Mouse (Mus musculus): ENCODE results near the gene Herc2.

The Herc2 gene

DNA sequence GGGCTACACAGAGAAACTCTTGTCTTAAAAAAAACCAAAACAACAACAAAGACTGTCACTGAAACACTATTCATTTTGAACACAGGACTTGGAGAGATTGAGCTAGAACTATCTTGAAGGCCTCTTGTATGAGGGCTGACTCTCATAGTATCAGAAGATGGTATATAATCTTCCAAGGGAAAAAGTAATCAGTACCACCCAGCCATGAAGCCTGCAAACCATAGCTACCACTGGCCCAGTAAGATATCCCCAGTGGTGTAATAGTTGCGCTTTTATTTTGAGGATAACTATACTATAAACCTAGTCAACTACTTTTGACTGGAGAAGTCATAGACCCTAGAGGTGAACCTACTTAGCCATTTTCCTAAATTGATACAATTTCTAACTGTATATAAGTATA lies 16.6 kb downstream of the Herc2 start:
- DNase-seq (ENCODE audit: low spot score in 2 of 2) = no peak

DNA sequence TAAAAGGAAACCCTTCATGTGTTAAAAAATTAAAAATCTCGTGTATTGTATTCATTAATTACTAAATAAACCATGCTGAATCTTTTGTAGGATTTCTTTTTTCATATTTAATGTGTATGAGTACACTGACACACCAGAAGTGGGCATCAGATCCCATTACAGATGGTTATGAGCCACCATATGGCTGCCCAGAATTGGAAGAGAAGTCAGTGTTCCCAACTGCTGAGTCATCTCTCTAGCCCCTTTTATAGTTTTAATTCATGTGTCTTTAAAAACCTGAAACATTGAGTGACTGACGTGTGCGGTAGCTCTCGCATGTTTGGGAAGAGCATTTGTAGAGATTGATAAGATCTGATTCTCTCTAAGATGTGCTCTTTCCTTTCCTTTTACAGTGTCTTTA lies 21.7 kb downstream of the Herc2 start:
- DNase-seq (ENCODE audit: low spot score in 2 of 2) = no peak

DNA sequence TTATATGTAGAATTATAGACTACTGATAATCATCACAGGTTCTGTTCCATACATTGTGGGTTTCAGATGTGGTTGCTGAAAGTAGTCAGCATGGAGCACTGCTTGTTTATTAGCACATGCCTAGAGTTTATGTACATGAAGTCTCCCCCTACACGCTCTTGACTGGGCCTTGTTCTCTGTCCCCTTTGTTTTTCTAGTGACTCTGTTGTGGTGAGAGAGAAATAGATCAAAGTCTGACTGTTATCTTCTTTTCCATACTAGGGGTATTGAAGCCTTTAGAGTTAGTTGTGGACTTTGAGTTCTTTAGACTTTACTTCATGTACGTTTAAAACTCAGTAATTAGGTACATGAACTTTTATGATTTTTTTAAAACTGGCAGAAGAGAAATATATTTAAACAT lies 33.0 kb downstream of the Herc2 start:
- DNase-seq (ENCODE audit: low spot score in 2 of 2) = no peak

DNA sequence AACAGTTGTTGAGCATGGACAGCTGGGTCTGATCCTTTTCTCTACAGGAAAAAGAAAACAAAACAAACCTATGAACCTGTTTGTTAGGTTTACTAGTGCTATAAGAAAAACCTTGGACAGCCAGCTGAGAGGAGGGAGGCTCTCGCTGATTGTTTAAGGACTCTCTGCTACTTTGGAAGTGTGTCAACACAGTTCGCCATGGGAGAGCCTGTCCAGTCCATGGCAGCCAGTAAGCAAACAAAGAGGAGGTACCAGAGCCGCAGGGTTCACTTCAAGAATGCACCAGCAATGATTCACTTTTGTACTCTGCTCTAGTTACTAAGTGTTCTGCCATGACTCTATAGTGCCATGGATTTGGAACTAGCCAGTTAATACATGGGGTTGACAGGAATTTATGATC lies 39.1 kb downstream of the Herc2 start:
- no peak for DNase-seq (ENCODE audit: low spot score in 2 of 2)

DNA sequence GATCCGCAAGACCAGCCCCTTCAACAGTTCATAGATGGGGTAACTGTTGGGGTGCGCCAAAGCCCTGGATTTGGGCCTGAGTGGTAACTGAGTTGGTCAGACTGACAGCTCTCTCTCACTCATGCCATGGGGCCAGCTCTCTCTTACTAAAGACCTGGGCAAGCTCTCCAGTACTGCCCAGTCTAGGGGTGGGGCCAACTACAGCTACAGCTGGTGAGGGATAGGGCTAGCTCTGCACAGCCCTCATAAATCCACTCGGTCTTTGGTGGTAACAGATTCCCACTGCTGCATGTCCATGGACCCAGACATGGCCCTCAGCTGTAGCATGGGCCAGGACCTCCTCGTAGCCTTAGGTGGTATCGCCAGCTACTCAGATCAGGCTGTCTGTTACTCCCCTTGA lies 41.4 kb downstream of the Herc2 start:
- DNase-seq (ENCODE audit: low spot score in 2 of 2) = no peak

DNA sequence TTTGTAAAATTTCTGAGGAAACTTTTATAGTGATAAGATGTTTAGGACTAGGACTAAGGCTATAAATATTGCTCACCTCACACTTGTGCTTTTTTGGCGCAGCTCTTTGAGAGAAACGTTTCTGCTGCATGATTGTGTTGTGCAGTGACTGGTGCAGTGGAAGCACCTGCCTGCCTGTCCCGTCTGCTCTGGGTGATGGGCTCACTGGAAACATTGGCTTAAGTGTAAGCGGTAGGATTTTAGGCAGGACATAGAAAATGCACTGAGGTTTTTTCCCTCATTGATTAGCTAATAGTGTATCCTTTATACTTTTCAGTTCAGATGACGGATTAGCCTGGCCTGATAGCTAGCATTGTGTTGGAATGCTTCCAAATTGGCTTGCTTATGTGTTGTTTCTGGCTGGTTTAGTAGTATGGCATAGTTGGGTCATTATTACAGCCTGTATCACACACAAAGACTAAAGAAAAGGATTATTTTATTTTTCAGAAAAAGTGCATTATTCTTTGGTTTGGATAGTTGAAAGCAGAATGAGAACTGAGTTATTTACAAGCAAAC lies 52.4 kb downstream of the Herc2 start:
- DNase-seq (ENCODE audit: low spot score in 2 of 2) = no peak

DNA sequence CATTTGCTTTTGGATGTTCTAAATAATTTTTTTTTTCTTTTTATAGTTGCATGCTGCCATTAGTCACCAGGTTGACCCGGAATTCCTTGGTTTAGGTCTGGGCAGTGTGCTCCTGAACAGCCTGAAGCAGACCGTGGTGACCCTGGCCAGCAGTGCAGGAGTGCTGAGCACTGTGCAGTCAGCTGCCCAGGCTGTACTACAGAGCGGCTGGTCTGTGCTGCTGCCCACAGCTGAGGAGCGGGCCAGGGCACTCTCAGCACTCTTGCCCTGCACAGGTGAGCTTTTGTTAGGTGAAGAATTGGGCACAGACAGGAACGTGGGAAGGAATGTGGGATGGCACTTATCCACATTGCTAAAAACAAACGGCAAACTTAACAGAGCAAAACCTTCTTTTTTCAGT lies 63.0 kb downstream of the Herc2 start:
- no peak for DNase-seq (ENCODE audit: low spot score in 2 of 2)

DNA sequence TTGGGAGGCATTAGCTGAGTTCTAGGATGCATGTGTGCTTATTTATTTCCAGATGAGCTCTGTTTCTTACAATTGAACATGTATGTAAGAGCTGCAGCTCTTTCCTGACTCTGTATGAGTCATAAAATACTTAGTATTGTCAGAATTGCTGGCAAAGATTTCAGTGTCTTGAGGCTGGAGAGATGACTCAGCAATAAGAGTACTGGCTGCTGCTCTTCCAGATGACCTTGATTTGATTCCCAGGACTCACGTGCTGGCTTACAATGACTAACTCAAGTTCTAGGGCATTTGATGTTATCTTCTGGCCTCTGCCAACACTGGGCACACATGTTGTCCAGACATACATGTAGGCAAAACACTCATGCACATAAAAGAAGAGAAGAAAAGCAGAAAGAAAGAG lies 64.2 kb downstream of the Herc2 start:
- no peak for DNase-seq (ENCODE audit: low spot score in 2 of 2)

DNA sequence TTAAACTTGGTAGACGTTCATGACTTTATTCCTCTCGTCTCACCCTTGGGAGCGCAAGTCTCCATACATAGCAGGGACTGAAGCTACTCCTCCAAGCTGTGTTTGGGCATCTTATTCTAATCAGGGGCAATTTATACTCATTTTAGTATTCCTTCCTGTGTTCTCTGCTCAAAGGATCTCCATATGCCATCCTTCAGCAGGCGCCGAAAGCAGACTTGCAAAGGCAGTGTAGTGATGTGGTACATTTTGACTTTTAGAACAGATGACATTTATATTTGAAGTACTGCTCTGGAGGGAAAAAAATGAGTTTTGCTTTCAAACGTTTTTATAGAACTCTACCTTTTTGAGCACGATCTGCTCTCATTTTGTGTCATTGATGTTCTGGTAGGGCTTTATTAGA lies 71.0 kb downstream of the Herc2 start:
- DNase-seq (ENCODE audit: low spot score in 2 of 2) = no peak

DNA sequence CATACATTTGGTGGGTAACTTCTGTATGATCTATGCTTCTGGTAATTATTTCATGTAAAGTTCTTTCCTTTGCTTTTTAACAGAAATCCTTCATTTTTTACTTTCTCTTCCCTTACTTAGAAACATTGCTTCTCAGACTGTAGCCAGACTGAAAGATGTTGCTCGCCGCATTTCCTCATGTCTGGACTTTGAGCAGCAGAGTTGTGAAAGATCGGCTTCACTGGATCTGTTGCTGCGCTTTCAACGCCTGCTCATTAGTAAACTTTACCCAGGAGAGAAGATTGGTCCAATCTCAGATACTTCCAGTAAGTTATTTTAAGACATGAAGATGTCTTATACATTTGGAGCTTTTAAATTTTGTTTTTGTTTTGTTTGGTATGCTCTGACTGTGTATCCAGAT lies 71.4 kb downstream of the Herc2 start:
- DNase-seq (ENCODE audit: low spot score in 2 of 2) = no peak

DNA sequence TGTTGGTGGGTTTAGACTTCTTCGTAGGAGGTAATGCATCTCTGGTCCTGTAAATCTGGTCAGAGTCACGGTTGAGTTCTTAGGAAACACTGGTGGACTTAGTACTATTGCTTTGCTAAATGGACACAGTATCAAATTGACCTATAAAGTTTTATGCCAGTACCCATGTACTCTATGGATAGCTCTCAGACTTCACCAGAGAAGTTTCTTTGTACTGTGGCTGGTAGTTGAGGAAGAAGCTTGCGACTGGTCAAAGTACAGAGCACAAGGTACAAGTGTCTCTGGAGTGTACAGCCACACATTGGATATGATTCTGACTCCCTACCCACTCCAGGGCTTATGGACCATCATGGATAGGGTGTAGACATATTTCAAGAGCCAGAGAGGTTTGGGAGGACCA lies 78.1 kb downstream of the Herc2 start:
- DNase-seq (ENCODE audit: low spot score in 2 of 2) = no peak

DNA sequence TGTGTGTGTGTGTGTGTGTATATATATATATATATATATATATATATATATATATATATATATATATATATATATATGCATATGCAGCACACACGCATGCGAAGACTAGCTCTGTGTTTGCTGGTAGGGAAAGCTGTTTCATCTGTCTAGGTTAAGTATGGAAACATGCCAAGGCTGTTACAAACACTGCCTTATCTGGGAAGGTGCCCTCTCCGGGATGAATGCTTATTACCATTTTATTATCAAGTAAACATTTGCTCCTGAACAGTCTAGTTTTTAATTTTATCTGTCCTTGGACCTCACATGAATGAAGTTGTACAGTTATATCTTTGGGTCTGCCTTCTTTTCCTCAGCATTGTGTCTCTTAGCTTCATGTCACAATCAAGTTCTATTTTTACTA lies 79.6 kb downstream of the Herc2 start:
- no peak for DNase-seq (ENCODE audit: low spot score in 2 of 2)

DNA sequence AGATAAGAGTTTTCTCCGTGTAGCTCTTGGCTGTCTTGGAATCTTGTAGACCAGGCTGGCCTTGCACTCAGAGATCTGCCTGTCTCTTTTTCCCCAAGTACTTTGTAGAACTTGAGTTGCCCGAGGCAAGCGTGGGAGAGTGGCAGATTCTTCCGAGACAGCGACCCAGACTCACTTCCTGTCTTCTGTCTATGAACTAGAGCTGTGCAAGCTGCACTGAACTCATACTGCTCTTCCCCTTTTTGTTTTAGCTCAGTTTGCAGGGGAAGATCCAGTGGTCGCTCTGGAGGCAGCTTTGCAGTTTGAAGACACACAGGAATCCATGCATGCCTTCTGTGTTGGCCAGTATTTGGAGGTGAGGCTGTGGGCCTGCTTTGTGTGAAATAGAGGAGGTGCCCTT lies 81.6 kb downstream of the Herc2 start:
- no peak for DNase-seq (ENCODE audit: low spot score in 2 of 2)

DNA sequence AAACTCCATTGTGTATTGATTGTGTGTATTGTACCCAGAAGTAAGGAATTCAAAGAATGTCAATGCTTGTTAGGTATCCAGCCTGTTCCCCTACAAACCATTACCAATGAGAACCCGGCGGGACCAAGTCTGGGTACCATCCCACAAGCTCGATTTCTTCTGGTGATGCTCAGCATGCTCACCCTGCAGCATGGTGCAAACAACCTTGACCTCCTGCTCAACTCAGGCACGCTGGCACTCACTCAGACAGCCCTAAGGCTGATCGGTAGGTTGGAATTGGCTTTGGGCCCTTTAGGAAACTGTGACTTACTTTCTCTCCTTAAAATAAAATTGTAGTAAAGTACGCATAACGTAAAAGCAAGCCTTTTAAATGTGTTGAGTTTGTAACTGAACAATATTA lies 88.7 kb downstream of the Herc2 start:
- DNase-seq (ENCODE audit: low spot score in 2 of 2) = no peak

DNA sequence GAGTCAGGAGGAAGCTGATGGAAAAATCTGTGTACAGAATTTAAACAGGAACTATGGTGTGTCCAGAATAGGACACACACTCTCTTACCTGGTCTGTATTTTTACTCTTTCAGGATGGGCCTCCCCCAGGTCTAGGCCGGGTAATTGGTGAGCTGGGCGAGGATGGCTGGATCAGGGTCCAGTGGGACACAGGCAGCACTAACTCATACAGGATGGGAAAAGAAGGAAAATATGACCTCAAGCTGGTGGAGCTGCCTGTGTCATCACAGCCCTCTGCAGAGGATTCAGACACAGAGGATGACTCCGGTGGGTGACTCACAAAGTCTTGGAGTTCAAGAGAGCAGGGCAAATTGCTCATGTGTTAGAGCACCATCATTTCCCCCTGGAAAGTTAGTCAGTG lies 96.4 kb downstream of the Herc2 start:
- no peak for DNase-seq (ENCODE audit: low spot score in 2 of 2)

DNA sequence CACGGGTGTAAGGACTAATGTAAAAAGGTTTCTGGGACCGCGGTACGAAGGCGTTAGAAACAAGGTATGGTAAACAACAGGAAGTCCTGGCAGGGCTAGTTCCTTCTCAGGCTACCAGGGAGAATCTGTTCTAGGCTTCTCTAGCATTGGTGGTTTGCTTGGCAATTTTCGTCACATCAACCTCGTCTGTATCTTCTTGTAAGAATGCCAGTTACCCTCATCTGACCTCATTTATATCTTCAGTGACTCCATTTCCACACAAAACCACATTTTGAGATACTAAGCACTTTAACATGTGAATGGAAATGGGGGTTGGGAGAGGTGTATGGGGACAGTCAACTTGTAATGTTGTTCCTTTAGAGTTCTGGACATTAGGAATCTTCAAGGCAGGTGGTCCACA lies 98.9 kb downstream of the Herc2 start:
- no peak for DNase-seq (ENCODE audit: low spot score in 2 of 2)

DNA sequence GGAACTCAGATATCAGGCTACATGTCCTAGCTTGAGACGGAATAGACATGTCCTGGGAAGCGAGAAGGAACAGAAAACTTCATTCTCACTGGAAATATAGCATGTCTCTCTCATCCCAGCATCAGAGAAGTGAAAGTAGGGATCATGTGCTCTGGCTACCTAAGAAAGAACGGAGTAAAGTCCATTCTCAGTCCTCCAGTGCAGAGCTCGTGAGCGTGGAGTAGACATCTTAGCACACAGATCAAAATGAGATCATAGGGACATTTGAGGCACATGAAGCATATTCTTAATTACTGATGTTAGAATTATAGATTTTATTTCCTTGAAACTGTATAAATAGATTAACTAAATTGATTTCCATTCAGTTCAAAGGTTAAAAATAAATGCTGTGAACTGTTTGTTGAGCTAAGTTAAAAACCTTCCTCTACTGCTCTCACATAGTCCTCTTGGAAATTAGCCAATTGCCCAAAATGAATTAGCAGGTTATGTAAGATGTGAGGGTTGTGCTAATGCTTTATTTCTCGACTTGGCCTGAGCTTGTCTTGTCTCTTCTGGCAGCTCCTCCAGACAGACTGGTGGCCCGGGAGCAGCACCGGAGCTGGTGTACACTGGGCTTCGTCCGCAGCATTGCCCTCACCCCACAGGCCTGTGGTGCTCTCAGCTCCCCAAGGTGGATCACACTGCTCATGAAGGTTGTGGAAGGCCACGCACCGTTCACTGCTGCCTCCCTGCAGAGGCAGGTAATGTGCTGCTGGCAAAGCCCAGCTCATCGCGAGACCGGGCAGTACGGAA lies 102.1 kb downstream of the Herc2 start:
- no peak for DNase-seq (ENCODE audit: low spot score in 2 of 2)

DNA sequence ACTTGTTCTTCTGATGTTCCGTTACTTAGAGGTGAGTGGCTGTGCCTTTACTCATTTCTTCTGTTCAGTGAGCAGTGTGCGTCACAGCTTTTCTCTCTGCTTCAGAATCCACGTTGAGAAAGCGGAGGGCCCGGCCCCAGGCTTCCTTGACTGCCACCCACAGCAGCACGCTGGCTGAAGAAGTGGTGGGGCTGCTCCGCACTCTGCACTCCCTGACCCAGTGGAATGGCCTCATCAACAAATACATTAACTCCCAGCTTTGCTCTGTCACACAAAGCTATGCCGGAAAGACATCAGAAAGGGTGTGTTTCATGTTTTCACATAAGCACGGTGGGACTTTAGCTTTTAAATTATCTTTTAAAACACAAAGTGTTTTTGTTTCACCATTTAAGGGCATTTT lies 103.2 kb downstream of the Herc2 start:
- DNase-seq (ENCODE audit: low spot score in 2 of 2) = no peak

DNA sequence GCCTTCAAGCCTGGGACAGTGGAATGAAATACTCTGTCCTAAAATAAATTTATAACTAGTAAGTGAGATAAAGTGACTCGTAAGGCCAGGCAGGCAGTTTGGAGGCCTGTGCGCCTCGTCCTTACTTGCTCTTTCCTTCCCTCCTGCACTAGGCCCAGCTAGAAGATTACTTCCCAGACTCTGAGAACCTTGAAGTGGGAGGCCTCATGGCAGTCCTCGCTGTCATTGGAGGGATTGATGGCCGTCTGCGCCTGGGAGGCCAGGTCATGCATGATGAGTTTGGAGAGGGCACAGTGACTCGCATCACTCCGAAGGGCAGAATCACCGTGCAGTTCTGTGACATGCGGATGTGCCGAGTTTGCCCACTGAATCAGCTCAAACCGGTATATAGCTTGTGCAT lies 103.6 kb downstream of the Herc2 start:
- no peak for DNase-seq (ENCODE audit: low spot score in 2 of 2)

DNA sequence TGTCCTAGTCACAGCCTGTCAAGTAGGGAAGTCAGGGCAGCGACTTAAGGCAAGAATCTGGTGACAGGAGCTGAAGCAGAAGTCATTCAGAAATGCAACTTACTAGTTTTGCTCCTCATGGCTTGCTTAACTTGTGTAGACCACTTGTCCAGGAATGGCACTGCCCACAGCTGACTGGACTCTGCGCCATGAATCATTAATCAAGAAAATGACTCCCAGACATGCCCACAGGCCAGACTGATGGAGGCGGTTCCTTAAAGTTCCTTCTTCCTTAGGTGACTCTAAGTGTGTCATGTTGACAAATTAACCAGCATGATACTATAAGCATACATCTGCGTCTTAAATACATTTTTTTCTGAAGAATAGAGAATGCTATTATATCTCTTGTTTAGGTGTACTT lies 113.3 kb downstream of the Herc2 start:
- DNase-seq (ENCODE audit: low spot score in 2 of 2) = no peak

DNA sequence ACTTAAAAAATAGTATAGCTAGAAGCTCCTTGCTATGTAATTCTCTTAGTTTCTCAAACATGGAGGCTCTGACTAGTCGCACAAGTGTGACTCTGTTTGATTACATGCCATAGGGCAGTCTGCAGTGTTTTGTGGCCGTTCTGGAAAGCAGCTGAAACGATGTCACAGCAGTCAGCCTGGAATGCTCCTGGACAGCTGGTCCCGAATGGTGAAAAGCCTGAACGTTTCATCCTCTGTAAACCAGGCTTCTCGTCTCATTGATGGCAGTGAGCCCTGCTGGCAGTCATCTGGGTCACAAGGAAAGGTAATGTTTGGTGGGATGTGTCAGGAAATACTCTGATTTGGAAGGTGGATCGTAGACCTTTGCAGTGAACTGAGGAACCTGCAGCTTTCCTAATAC lies 118.7 kb downstream of the Herc2 start:
- no peak for DNase-seq (ENCODE audit: low spot score in 2 of 2)

DNA sequence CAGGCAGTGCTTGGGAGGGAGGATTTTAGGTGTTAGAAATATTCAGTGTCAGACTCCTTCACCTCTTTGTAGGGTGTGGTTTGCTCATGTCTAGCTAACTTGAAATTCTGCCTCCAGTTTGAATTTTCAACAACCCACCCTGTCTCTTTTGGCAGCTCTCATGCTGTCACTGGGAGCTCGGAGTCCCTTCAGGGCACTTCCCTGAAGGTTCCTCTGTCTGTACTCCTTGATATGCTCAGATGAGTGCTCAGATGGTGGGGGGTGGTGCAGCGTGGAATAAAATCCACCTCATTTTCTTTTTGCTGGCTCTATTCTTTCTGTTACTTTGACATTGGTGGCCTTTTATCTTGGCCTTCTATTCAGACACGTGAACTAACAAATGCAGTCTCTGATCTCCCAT lies 127.4 kb downstream of the Herc2 start:
- no peak for DNase-seq (ENCODE audit: low spot score in 2 of 2)

DNA sequence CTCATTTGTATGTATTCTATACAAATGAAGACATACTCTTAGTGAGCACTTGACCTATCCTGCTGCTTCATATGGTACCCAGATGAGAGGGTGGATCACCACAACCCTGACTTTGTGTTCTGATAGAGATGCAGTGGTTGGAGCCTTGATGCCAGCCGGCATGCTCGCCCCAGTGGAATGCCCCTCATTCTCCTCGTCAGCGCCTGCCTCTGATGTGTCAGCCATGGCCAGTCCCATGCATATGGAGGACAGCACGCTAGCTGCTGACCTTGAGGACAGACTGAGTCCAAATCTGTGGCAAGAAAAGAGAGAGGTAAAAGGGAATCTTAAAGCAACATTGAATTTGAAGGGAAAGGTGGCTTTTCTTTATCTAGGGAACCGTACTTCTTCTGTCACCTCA lies 141.0 kb downstream of the Herc2 start:
- DNase-seq (ENCODE audit: low spot score in 2 of 2) = no peak

DNA sequence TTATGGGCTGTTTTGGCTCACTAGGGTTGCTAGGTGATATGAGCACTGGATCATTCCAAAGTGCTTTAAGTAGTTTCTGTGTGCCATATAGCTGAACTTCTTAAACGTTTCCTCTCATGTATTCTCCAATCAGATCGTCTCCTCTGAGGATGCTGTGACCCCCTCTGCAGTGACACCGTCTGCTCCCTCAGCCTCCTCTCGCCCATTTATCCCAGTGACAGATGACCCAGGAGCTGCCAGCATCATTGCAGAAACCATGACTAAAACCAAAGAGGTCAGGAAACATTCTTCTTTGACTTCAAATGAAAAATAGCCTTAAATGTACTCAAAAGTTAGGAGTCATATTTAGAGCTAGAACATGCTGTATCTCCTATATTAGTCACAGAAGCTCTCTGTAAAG lies 141.7 kb downstream of the Herc2 start:
- no peak for DNase-seq (ENCODE audit: low spot score in 2 of 2)
